In the genomic region with DNA sequence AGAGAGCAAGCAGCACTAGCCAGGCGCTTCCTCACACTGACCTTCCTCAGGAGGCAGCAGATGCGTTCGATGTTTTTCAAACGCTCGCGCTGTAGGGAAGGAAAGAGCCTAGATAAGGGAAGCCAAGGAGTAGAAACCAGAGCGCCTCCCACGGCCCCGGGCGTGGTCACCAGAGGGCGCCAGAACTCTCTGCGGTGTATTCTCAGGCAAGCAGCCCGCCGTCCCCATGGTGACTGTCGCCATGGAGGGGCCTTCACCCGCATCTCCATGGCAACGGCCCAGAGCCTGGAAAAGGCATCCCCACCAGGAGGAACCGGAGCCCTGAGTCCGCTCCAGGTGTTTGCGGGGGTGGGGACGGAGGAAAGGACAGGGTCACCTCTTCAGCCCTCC, we compare ENCODE assay signal across 8 mouse cellular contexts. TPM values are rescaled to one million over a fixed set of nuclear protein-coding genes. Genes with fewer than 3 reads are reported as not detected.
DNase-seq lines count a peak whose midpoint lies in the region; ATAC-seq and TF ChIP-seq lines count a peak whose summit lies in the region.

No protein-coding gene starts in this region.

- H3K79me2 ChIP-seq in liver, adult 2 months (ENCODE audit: control insufficient read depth, insufficient read depth, low read length), result no peaks in the 10 kb centered on the region
- H3K79me2 ChIP-seq in myocyte (ENCODE audit: control insufficient read depth, insufficient read depth), result no peaks in the 10 kb centered on the region

- no peaks in the 10 kb centered on the region for H3K4me1 ChIP-seq in bone marrow, adult 2 months (ENCODE audit: control insufficient read depth, insufficient read depth, low read length)
- H3K4me1 ChIP-seq in embryonic fibroblast, embryonic 13.5 days (ENCODE audit: control insufficient read depth, insufficient read depth, low read length), result peaks cover 2% of the 10 kb centered on the region; the same call in 1 of the 2 replicates
- H3K4me1 ChIP-seq in heart, embryonic 11.5 days (ENCODE audit: control insufficient read depth, insufficient read depth, low read length), result peaks cover 38% of the 10 kb centered on the region
- peaks cover 42% of the 10 kb centered on the region for H3K4me1 ChIP-seq in kidney, embryonic 16.5 days (ENCODE audit: insufficient read depth, low read length)
- peaks cover 2% of the 10 kb centered on the region; the same call in 1 of the 2 replicates for H3K4me1 ChIP-seq in liver, adult 2 months (ENCODE audit: control insufficient read depth, insufficient read depth, low read length)

- TF ChIP-seq CTCF in bone marrow, adult 2 months (IDR thresholded peaks at IDR 0.05; ENCODE audit: control insufficient read depth, insufficient read depth, low read length), result peak; percentile 79
- TF ChIP-seq CTCF in embryonic fibroblast, embryonic 13.5 days (IDR thresholded peaks at IDR 0.05; ENCODE audit: borderline replicate concordance, insufficient read depth, low read length), result peak; percentile 65
- peak; percentile 86 for TF ChIP-seq CTCF in liver, adult 2 months (IDR thresholded peaks at IDR 0.05; ENCODE audit: low read depth, low read length)

- H3K4me3 ChIP-seq in bone marrow, adult 2 months (replicated peaks; ENCODE audit: control insufficient read depth, low read depth, low read length), result no peak overlapping the region
- H3K4me3 ChIP-seq in embryonic fibroblast, embryonic 13.5 days (ENCODE audit: insufficient read depth, low read length), result no peak overlapping the region
- no peak overlapping the region for H3K4me3 ChIP-seq in heart, embryonic 11.5 days (ENCODE audit: low read depth, low read length)
- H3K4me3 ChIP-seq in kidney, embryonic 16.5 days (ENCODE audit: low read length), result no peak overlapping the region
- H3K4me3 ChIP-seq in liver, adult 2 months (ENCODE audit: insufficient read depth, low read depth, low read length), result no peak overlapping the region
- no peak overlapping the region for H3K4me3 ChIP-seq in myocyte

- 1% methylated on average over 21 of the region's 21 CpGs for WGBS in bone marrow, adult 2 months
- WGBS in heart, embryonic 11.5 days (ENCODE audit: insufficient replicate concordance), result under 1% methylated on average over 21 of the region's 21 CpGs
- under 1% methylated on average over 21 of the region's 21 CpGs for WGBS in kidney, embryonic 16.5 days
- 1% methylated on average over 21 of the region's 21 CpGs for WGBS in liver, adult 2 months

- H3K4me2 ChIP-seq in heart, embryonic 11.5 days, result no peak overlapping the region
- no peak overlapping the region for H3K4me2 ChIP-seq in kidney, embryonic 16.5 days (replicated peaks; ENCODE audit: low read depth, low read length)
- H3K4me2 ChIP-seq in myocyte (ENCODE audit: low read depth), result no peak overlapping the region

- no peak overlapping the region for H3K9ac ChIP-seq in heart, embryonic 11.5 days (ENCODE audit: low read depth, low read length)
- H3K9ac ChIP-seq in kidney, embryonic 16.5 days (replicated peaks; ENCODE audit: low read length), result 0 out of 2 replicates have a peak overlapping the region, but pooled peaks have one; percentile 32
- H3K9ac ChIP-seq in liver, adult 2 months (ENCODE audit: low read depth, low read length), result no peak overlapping the region

- H3K36me3 ChIP-seq in heart, embryonic 11.5 days (ENCODE audit: control insufficient read depth, insufficient read depth, low read length), result peaks cover 12% of the 10 kb centered on the region; the same call in 1 of the 2 replicates
- peaks cover 27% of the 10 kb centered on the region for H3K36me3 ChIP-seq in kidney, embryonic 16.5 days (ENCODE audit: insufficient read depth, low read length)
- H3K36me3 ChIP-seq in liver, adult 2 months (ENCODE audit: control insufficient read depth, insufficient read depth, low read length), result no peaks in the 10 kb centered on the region
- no peaks in the 10 kb centered on the region for H3K36me3 ChIP-seq in myocyte (ENCODE audit: control insufficient read depth, insufficient read depth)
- H3K36me3 ChIP-seq in splenic B cell, adult 2 months (ENCODE audit: control insufficient read depth, insufficient read depth, low read length, poor library complexity, severe bottlenecking), result 0 out of 2 replicates have a peak, but pooled peaks cover under 1% of the 10 kb centered on the region

- no peak overlapping the region for H3K27ac ChIP-seq in bone marrow, adult 2 months (ENCODE audit: control insufficient read depth, insufficient read depth, low read depth, low read length, poor library complexity)
- no peak overlapping the region for H3K27ac ChIP-seq in embryonic fibroblast, embryonic 13.5 days (ENCODE audit: insufficient read depth, low read length)
- no peak overlapping the region for H3K27ac ChIP-seq in heart, embryonic 11.5 days (ENCODE audit: low read depth, low read length)
- no peak overlapping the region for H3K27ac ChIP-seq in kidney, embryonic 16.5 days (ENCODE audit: low read length)
- H3K27ac ChIP-seq in liver, adult 2 months (replicated peaks; ENCODE audit: insufficient read depth, low read depth, low read length), result no peak overlapping the region

- no peak overlapping the region for H3ac ChIP-seq in myocyte (ENCODE audit: control insufficient read depth, insufficient read length)

- H3K27me3 ChIP-seq in heart, embryonic 11.5 days (ENCODE audit: control insufficient read depth, insufficient read depth, low read length), result 0 out of 2 replicates have a peak, but pooled peaks cover 2% of the 10 kb centered on the region
- H3K27me3 ChIP-seq in kidney, embryonic 16.5 days (ENCODE audit: insufficient read depth, low read length), result no peaks in the 10 kb centered on the region
- H3K27me3 ChIP-seq in liver, adult 2 months (ENCODE audit: control insufficient read depth, insufficient read depth, low read length), result no peaks in the 10 kb centered on the region
- no peaks in the 10 kb centered on the region for H3K27me3 ChIP-seq in myocyte (ENCODE audit: control insufficient read depth, insufficient read depth, insufficient read length)
- peaks cover 3% of the 10 kb centered on the region; the same call in 1 of the 2 replicates for H3K27me3 ChIP-seq in splenic B cell, adult 2 months (ENCODE audit: control insufficient read depth, insufficient read depth, low read length, poor library complexity, severe bottlenecking)

- no peaks in the 10 kb centered on the region for H3K9me3 ChIP-seq in heart, embryonic 11.5 days (replicated peaks; ENCODE audit: control insufficient read depth, low read length)
- H3K9me3 ChIP-seq in kidney, embryonic 16.5 days (ENCODE audit: low read length), result no peaks in the 10 kb centered on the region

- peak; percentile 47; the same call in 1 of the 2 replicates for ATAC-seq in heart, embryonic 11.5 days (replicated peaks; ENCODE audit: insufficient number of reproducible peaks, low FRiP score, low TSS enrichment)
- ATAC-seq in kidney, embryonic 16.5 days (ENCODE audit: low FRiP score, low TSS enrichment), result peak; percentile 27

- DNase-seq in 416B (ENCODE audit: low read depth), result peak; percentile 85
- peak; percentile 44 for DNase-seq in liver, adult 2 months (ENCODE audit: extremely low read depth, low read depth, low spot score)
- peak; percentile 89 for DNase-seq in splenic B cell, adult 2 months (ENCODE audit: low read depth, low spot score)

- peak; percentile 45; the same call in 1 of the 2 replicates for TF ChIP-seq POLR2A in bone marrow, adult 2 months (IDR thresholded peaks at IDR 0.05; ENCODE audit: borderline replicate concordance, control insufficient read depth, low read depth, low read length)
- TF ChIP-seq POLR2A in embryonic fibroblast, embryonic 13.5 days (IDR thresholded peaks at IDR 0.05; ENCODE audit: low read depth, low read length), result no peak; the same call in none of the 2 replicates
- no peak for TF ChIP-seq POLR2A in liver, adult 2 months (IDR thresholded peaks at IDR 0.05; ENCODE audit: extremely low read depth, insufficient read depth, low read length)
- no peak for TF ChIP-seq POLR2A in myocyte (IDR thresholded peaks at IDR 0.05; ENCODE audit: insufficient read length, low read depth)

RNA-seq across cellular contexts. Expression of a gene that starts 4.1 kb away (rescaled TPM):
- 0.74 and 2.3 TPM in 2 replicates for polyA plus RNA-seq in bone marrow, adult 2 months (2011; ENCODE audit: insufficient read depth, insufficient read length, low replicate concordance, missing spikeins)
- 4.7 and 5.2 TPM in 2 replicates for polyA plus RNA-seq in embryonic fibroblast, embryonic 13.5 days (2011; ENCODE audit: insufficient read length, low read depth, missing spikeins)
- 8.4 TPM in 2 replicates for polyA plus RNA-seq in heart, embryonic 11.5 days (2014; fragmentation: Nextera tagmentation; extraction: Ambion mirVana)
- 10.8 and 14.0 TPM in 2 replicates for polyA plus RNA-seq in kidney, embryonic 16.5 days (2015; fragmentation: Nextera tagmentation; extraction: Ambion mirVana)
- not detected in 2 replicates for total RNA-seq in liver, adult 2 months (2014; rRNA removed)
- polyA plus RNA-seq in liver, adult 2 months (2012; rRNA removed), result 0.12 and 0.19 TPM in 2 replicates
- polyA plus RNA-seq in myocyte (2012; fragmentation: generic; extraction: Trizol), result 1.6 TPM

RNA-seq across cellular contexts. Expression of a gene that starts 5.9 kb away (rescaled TPM):
- polyA plus RNA-seq in bone marrow, adult 2 months (2011; ENCODE audit: insufficient read depth, insufficient read length, low replicate concordance, missing spikeins), result 6.1 and 15.0 TPM in 2 replicates
- 94.1 and 96.4 TPM in 2 replicates for polyA plus RNA-seq in embryonic fibroblast, embryonic 13.5 days (2011; ENCODE audit: insufficient read length, low read depth, missing spikeins)
- 102 and 103 TPM in 2 replicates for polyA plus RNA-seq in heart, embryonic 11.5 days (2014; fragmentation: Nextera tagmentation; extraction: Ambion mirVana)
- polyA plus RNA-seq in kidney, embryonic 16.5 days (2015; fragmentation: Nextera tagmentation; extraction: Ambion mirVana), result 122 and 127 TPM in 2 replicates
- 79.3 and 85.7 TPM in 2 replicates for total RNA-seq in liver, adult 2 months (2014; rRNA removed)
- polyA plus RNA-seq in liver, adult 2 months (2012; rRNA removed), result 188 and 215 TPM in 2 replicates
- polyA plus RNA-seq in myocyte (2012; fragmentation: generic; extraction: Trizol), result 115 TPM

RNA-seq across cellular contexts. Expression of a gene that starts 8.9 kb away (rescaled TPM):
- polyA plus RNA-seq in bone marrow, adult 2 months (2011; ENCODE audit: insufficient read depth, insufficient read length, low replicate concordance, missing spikeins), result not detected in 2 replicates
- polyA plus RNA-seq in embryonic fibroblast, embryonic 13.5 days (2011; ENCODE audit: insufficient read length, low read depth, missing spikeins), result 6.0 and 7.2 TPM in 2 replicates
- 4.6 and 4.7 TPM in 2 replicates for polyA plus RNA-seq in heart, embryonic 11.5 days (2014; fragmentation: Nextera tagmentation; extraction: Ambion mirVana)
- polyA plus RNA-seq in kidney, embryonic 16.5 days (2015; fragmentation: Nextera tagmentation; extraction: Ambion mirVana), result 1.6 and 1.8 TPM in 2 replicates
- total RNA-seq in liver, adult 2 months (2014; rRNA removed), result under 0.01 TPM in 2 replicates
- polyA plus RNA-seq in liver, adult 2 months (2012; rRNA removed), result 0.24 and 0.26 TPM in 2 replicates
- polyA plus RNA-seq in myocyte (2012; fragmentation: generic; extraction: Trizol), result 10.1 TPM

RNA-seq across cellular contexts. Expression of a gene that starts 12.6 kb away (rescaled TPM):
- 25.0 and 31.8 TPM in 2 replicates for polyA plus RNA-seq in bone marrow, adult 2 months (2011; ENCODE audit: insufficient read depth, insufficient read length, low replicate concordance, missing spikeins)
- 115 and 123 TPM in 2 replicates for polyA plus RNA-seq in embryonic fibroblast, embryonic 13.5 days (2011; ENCODE audit: insufficient read length, low read depth, missing spikeins)
- 211 and 225 TPM in 2 replicates for polyA plus RNA-seq in heart, embryonic 11.5 days (2014; fragmentation: Nextera tagmentation; extraction: Ambion mirVana)
- polyA plus RNA-seq in kidney, embryonic 16.5 days (2015; fragmentation: Nextera tagmentation; extraction: Ambion mirVana), result 306 and 315 TPM in 2 replicates
- 82.1 and 98.7 TPM in 2 replicates for total RNA-seq in liver, adult 2 months (2014; rRNA removed)
- 165 and 169 TPM in 2 replicates for polyA plus RNA-seq in liver, adult 2 months (2012; rRNA removed)
- polyA plus RNA-seq in myocyte (2012; fragmentation: generic; extraction: Trizol), result 203 TPM

RNA-seq across cellular contexts. Expression of a gene that starts 24.1 kb away (rescaled TPM):
- 7.0 and 21.9 TPM in 2 replicates for polyA plus RNA-seq in bone marrow, adult 2 months (2011; ENCODE audit: insufficient read depth, insufficient read length, low replicate concordance, missing spikeins)
- polyA plus RNA-seq in embryonic fibroblast, embryonic 13.5 days (2011; ENCODE audit: insufficient read length, low read depth, missing spikeins), result 20.1 and 24.2 TPM in 2 replicates
- polyA plus RNA-seq in heart, embryonic 11.5 days (2014; fragmentation: Nextera tagmentation; extraction: Ambion mirVana), result 19.8 and 24.3 TPM in 2 replicates
- polyA plus RNA-seq in kidney, embryonic 16.5 days (2015; fragmentation: Nextera tagmentation; extraction: Ambion mirVana), result 25.1 and 27.4 TPM in 2 replicates
- 2.4 and 4.6 TPM in 2 replicates for total RNA-seq in liver, adult 2 months (2014; rRNA removed)
- 8.7 and 12.3 TPM in 2 replicates for polyA plus RNA-seq in liver, adult 2 months (2012; rRNA removed)
- 56.7 TPM for polyA plus RNA-seq in myocyte (2012; fragmentation: generic; extraction: Trizol)
